Mouse (Mus musculus): ENCODE results near the gene Cit.

GRCm38 (mm10) chr5:115978255-115978654 is 133.2 kb downstream of the Cit start:
- TF ChIP-seq POLR2A (IDR thresholded peaks at IDR 0.05; ENCODE audit: borderline replicate concordance, insufficient read depth, low read length): no peak
- TF ChIP-seq CTCF (IDR thresholded peaks at IDR 0.05; ENCODE audit: borderline replicate concordance, insufficient read depth, low read depth, low read length): no peak
